Mouse (Mus musculus): ENCODE data around the gene Mcrip1. TPM values are rescaled to one million over a fixed set of nuclear protein-coding genes. Genes with fewer than 3 reads are reported as not detected.
"Not testable (repeated sequence)": the region's sequence is repeated elsewhere in the genome, so short reads cannot be mapped to it uniquely, and the experiment has no call there.

Gene Mcrip1
- polyA plus RNA-seq, 1 experiment from 2014 or later, result 46.9 TPM

DNA sequence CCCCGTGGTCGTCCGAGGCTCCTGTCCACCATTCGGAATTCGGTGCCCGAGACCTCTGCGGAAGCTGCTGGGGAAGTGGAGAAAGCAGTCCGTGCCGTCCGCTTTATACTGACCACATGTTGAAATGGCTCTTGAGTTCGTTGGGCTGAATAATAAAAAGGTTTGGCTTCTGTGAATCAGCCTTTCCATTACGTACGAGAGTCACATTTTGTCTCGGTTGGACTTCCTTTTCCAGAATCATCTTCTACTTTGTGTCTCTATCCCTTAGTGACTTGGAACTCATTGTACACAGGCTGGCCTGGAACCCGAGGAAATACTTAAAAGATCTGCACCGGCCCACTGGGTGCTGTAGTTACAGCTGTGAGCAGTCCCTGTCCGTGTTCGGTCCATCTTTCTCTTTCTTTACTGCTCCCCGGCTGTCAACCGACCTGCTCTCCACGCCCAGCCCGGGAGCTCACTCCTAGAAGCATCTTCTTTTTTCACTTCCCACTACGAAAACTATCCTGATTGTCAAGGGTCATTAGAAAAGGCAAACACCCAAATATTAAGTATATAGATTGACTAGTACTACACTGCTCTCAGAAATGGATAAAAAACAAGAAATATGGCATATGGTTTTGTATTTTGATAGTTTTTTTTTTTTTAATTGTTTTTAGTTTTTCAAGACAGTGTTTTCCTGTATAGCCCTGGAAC is 24.2 kb upstream of the Mcrip1 start:
- peak overlapping the region; percentile 95 for H3K9ac ChIP-seq
- ATAC-seq (ENCODE audit: low read depth) (no peak), DNase-seq (peak; percentile 16)
- peak overlapping the region; percentile 96 for H3K4me3 ChIP-seq (replicated peaks)
- H3K4me1 ChIP-seq (replicated peaks), result peaks cover 75% of the 10 kb centered on the region
- H3K9me3 ChIP-seq (replicated peaks), result no peaks in the 10 kb centered on the region
- under 1% methylated on average over 23 of the region's 23 CpGs for WGBS (ENCODE audit: insufficient replicate concordance)
- peak overlapping the region; percentile 93 for H3K4me2 ChIP-seq
- H3K36me3 ChIP-seq, result peaks cover 41% of the 10 kb centered on the region
- peak overlapping the region; percentile 90 for H3K27ac ChIP-seq
- no peaks in the 10 kb centered on the region for H3K27me3 ChIP-seq

DNA sequence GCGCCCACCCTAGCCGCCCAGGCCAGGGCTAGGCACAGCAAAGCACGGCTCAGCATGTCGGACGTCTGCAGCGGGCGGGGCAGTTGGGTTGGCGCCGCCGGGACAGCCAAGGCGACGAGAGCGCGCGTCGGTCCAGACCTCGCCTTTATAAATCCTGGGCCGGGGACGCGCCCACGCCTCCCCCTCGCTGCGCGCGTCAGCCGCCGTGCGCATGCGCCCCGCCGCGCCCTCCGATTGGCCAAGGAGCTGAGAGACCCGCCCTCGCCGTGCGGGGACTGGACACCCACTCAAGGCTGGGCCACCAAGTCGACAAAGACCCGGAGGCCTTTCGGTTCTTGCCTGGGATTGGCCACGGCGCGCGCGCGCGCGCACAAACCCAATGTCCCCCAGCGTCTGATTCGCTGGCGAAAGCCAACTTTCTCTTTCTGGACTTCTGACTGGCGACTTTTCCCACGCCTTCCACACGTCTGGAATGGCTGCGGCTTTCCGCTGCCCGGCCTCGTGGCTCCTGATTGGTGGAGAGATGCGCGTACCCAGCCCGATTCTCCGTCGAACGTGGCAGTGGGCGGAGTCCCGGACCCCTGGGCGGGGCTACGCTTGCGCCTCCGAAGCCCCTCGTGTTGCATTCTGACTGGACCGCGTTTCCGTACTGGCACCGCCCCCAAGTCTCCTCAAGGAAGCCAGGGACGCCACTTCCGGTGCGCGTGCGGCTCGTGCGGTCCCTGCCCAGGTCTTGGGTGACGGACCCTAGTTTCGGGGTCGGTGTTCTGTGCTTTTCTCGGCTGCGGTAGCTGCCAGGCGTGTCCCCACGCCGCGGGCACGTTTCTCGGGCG is 23.4 kb upstream of the Mcrip1 start, which contains the start of gene P4hb:
P4hb (minus strand) TSS at position 502 of the 833 bp plus-strand sequence.
- H3K27me3 ChIP-seq, result no peaks in the 10 kb centered on the region
- H3K36me3 ChIP-seq, result peaks cover 41% of the 10 kb centered on the region
- peaks cover 75% of the 10 kb centered on the region for H3K4me1 ChIP-seq (replicated peaks)
- peak within 1 kb of the TSS; percentile 96 for H3K4me3 ChIP-seq (replicated peaks)
- H3K9ac ChIP-seq, result peak within 1 kb of the TSS; percentile 95
- peak within 1 kb of the TSS; percentile 93 for H3K4me2 ChIP-seq
- peak; percentile 93 for ATAC-seq (ENCODE audit: low read depth)
- DNase-seq, result peak; percentile 99
- WGBS (ENCODE audit: insufficient replicate concordance), result under 1% methylated on average over 94 of the region's 94 CpGs
- peak within 1 kb of the TSS; percentile 90 for H3K27ac ChIP-seq
- no peaks in the 10 kb centered on the region for H3K9me3 ChIP-seq (replicated peaks)

DNA sequence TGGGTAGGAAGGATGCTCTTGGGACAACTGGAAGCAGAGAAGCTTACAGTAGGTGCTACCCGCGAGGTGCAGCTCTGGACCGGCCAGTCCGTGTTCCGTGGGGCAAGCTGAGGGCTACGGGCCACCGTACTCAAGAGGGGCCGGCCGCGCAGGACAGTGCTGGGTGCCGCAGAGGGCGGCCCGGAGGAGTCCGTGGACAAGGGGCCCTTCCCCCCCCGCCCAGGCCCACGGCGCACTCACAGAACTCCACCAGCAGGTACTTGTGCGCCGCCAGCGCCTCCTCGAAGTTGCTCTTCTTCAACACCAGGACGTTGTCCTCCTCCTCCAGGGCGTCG is 22.9 kb upstream of the Mcrip1 start:
- H3K4me3 ChIP-seq (replicated peaks), result peak overlapping the region; percentile 96
- H3K9ac ChIP-seq, result peak overlapping the region; percentile 95
- peak overlapping the region; percentile 90 for H3K27ac ChIP-seq
- no peaks in the 10 kb centered on the region for H3K27me3 ChIP-seq
- peak overlapping the region; percentile 93 for H3K4me2 ChIP-seq
- H3K9me3 ChIP-seq (replicated peaks), result no peaks in the 10 kb centered on the region
- DNase-seq, result no peak
- 0% methylated on average over 22 of the region's 24 CpGs for WGBS (ENCODE audit: insufficient replicate concordance)
- peaks cover 41% of the 10 kb centered on the region for H3K36me3 ChIP-seq
- peak; percentile 2 for ATAC-seq (ENCODE audit: low read depth)
- H3K4me1 ChIP-seq (replicated peaks), result peaks cover 73% of the 10 kb centered on the region

DNA sequence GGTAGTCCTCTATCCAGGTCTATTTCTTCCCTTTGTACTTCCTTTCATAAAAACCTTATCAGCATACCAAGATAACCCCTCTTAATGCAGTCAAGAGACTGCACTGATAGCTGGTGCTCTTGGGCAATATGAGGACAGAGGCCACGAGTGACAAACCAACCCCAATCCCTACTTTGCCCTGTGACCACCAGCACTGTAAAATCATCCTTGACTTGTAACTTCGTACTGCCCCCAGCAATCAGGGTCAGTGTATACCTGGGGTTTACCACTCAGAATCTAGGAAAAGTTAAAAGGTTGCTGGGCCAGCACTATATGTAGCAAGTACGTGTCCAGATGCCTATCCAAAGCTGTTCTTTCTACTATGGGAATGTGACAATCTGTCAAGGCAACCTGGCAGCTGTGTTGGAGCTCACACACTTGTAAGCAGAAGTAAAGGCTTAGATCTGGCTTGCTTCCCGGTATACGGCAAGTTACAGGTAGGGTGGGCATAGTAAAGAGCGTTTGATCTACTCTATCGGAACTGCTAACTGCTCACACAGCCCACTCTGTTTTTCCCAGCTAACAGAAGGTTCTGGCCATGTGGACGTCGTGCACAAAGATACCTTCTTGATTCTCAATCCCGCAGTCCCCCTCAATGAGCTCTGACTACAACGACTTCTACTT is 22.4 kb upstream of the Mcrip1 start:
- 4% methylated on average over 11 of the region's 11 CpGs for WGBS (ENCODE audit: insufficient replicate concordance)
- DNase-seq (no peak), ATAC-seq (ENCODE audit: low read depth) (no peak)
- Histone ChIP-seq H3K4me2 (peak overlapping the region; percentile 93), H3K27ac (peak overlapping the region; percentile 90), H3K9me3 (replicated peaks) (no peaks in the 10 kb centered on the region), H3K4me1 (replicated peaks) (peaks cover 73% of the 10 kb centered on the region), H3K27me3 (no peaks in the 10 kb centered on the region), H3K36me3 (peaks cover 42% of the 10 kb centered on the region), H3K9ac (peak overlapping the region; percentile 95), H3K4me3 (replicated peaks) (peak overlapping the region; percentile 96)

DNA sequence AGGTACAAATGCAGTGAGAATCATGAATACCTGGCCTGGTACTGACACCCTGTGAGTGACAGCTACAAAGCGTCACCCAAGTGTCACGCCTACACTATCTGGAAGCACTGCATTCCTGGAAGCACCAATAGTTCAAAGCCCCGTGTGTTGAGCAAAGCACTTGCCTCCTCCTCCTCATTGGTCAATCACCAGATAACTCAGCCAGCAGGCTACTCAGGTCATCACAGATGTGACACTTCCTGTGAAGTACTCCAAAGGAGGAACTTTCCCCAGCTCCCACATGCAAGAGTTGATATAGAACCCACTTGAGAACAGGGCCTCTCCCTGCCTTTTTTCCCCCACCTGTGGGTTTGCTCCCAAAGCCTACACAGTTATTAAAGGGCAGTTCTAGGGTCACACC is 21.6 kb upstream of the Mcrip1 start:
- Histone ChIP-seq H3K9me3 (replicated peaks) (no peaks in the 10 kb centered on the region), H3K4me3 (replicated peaks) (peak overlapping the region; percentile 96), H3K27me3 (no peaks in the 10 kb centered on the region), H3K4me2 (peak overlapping the region; percentile 93), H3K27ac (peak overlapping the region; percentile 90), H3K36me3 (peaks cover 50% of the 10 kb centered on the region), H3K9ac (peak overlapping the region; percentile 95), H3K4me1 (replicated peaks) (peaks cover 69% of the 10 kb centered on the region)
- WGBS (ENCODE audit: insufficient replicate concordance), result 34% methylated on average over 3 of the region's 3 CpGs
- DNase-seq (no peak), ATAC-seq (ENCODE audit: low read depth) (no peak)

DNA sequence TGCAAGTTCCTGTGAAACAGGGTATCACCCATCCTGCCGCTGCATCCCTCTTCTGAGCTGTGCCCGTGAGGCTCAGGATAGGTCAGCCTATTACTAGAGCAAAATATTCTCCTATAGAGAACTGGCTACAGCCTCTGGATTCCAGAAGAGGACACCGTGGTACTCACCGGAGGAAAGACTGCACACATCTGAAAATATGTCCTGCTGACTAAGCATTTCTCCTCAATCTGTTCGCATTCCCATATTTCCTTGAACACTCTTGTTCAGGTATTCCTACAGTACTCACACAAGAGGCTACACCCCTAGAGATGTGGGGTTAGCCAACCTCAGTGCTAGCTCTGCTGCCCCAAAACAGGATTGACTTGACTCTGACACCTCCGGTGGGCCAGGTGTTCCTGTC is 18.8 kb upstream of the Mcrip1 start:
- no peak overlapping the region for H3K27ac ChIP-seq
- DNase-seq (no peak), ATAC-seq (ENCODE audit: low read depth) (no peak)
- H3K4me2 ChIP-seq, result no peak overlapping the region
- WGBS (ENCODE audit: insufficient replicate concordance), result 88% methylated on average over 6 of the region's 6 CpGs
- H3K36me3 ChIP-seq, result peaks cover 77% of the 10 kb centered on the region
- no peak overlapping the region for H3K4me3 ChIP-seq (replicated peaks)
- no peak overlapping the region for H3K9ac ChIP-seq
- peaks cover 49% of the 10 kb centered on the region for H3K4me1 ChIP-seq (replicated peaks)
- H3K9me3 ChIP-seq (replicated peaks), result no peaks in the 10 kb centered on the region
- H3K27me3 ChIP-seq, result no peaks in the 10 kb centered on the region

DNA sequence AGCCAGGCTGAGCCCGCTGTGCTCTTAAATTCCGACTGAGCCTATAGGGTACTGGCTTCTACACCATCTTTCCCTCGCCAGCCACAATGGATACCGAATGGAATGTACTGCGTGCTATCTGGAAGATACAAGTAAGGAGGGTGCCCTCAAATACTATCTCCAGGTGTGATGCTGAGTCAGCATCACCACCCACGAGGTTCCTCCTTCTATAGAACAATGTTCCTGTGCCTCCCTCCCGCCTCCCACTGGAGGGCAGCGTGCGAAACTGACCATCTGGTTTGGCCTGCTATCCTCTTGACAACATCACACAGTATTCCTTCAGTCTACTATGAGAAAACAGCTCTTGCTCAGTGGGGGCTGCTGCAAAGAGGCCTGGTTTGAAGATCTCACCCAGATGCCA is 15.6 kb upstream of the Mcrip1 start:
- WGBS (ENCODE audit: insufficient replicate concordance), result 82% methylated on average over 9 of the region's 9 CpGs
- Histone ChIP-seq H3K4me2 (no peak overlapping the region), H3K27me3 (no peaks in the 10 kb centered on the region), H3K27ac (no peak overlapping the region), H3K36me3 (peaks cover 95% of the 10 kb centered on the region), H3K4me1 (replicated peaks) (peaks cover 25% of the 10 kb centered on the region), H3K9me3 (replicated peaks) (no peaks in the 10 kb centered on the region), H3K9ac (no peak overlapping the region), H3K4me3 (replicated peaks) (no peak overlapping the region)
- DNase-seq, result no peak
- no peak for ATAC-seq (ENCODE audit: low read depth)

DNA sequence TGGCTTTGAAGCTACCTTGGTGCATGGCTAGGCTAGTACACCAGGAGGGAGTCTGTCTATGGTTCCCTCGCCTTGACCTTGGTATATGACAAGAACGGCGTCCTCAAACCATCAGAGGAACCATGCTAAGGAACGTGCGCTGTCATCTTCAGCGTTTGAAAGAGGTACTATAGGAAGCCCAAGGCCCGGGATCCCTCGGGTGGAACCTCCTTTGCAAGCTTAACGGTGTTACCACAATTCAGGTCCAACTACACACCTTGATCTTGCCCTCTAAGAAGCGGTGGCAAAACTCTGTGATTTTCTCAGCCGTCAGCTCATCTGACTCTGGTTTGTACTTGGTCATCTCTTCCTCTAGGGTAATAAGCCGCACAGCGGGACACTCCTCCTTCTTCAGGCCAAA is 13.4 kb upstream of the Mcrip1 start:
- Histone ChIP-seq H3K27ac (no peak overlapping the region), H3K27me3 (no peaks in the 10 kb centered on the region), H3K36me3 (peaks cover 87% of the 10 kb centered on the region)

DNA sequence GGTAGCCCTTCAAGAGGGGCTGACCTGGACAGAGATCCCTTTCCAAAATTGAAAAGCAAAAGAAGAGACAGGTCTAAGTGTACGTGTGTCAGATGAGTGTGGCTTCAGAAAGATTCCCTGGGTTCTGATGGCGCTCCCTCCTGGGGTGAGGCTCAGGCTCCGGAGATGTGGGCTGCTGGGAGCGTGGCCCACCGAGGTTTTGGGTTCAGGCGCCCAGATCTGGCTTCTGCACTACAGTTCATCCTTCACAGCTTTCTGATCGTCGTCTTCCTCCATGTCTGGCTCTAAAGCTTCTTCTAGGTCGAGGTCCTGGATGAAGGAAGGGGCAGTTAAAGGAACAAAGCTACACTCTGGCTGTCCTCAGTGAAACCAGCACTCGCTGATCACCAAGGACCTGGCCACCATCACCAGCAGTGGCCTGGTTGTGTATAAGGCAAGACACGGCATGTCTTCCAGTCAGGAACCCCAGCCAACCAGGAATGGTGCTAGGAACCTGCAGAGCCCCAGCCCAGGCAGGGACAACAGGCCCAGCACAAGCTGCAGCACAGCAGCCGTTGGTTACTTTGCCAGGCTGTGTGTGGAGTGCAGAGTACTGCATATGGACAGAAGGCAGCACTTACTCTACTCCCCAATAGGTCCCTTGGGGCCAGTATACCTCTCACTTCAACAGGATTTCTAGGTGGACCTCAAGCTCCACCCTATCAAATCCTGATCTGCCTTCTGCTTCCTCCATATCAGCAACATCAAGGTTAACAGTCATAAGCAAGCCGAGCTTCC is 11.6 kb upstream of the Mcrip1 start:
- H3K4me2 ChIP-seq, result no peak overlapping the region
- DNase-seq, result no peak
- H3K9me3 ChIP-seq (replicated peaks), result no peaks in the 10 kb centered on the region
- 80% methylated on average over 13 of the region's 13 CpGs for WGBS (ENCODE audit: insufficient replicate concordance)
- no peak overlapping the region for H3K27ac ChIP-seq
- ATAC-seq (ENCODE audit: low read depth), result no peak
- no peaks in the 10 kb centered on the region for H3K4me1 ChIP-seq (replicated peaks)
- no peak overlapping the region for H3K9ac ChIP-seq
- no peak overlapping the region for H3K4me3 ChIP-seq (replicated peaks)
- no peaks in the 10 kb centered on the region for H3K27me3 ChIP-seq
- peaks cover 69% of the 10 kb centered on the region for H3K36me3 ChIP-seq

More for the DNA sequence above, 13.4 kb upstream of the Mcrip1 start:
- DNase-seq (no peak), ATAC-seq (ENCODE audit: low read depth) (no peak)
- H3K9me3 ChIP-seq (replicated peaks), result no peaks in the 10 kb centered on the region
- H3K4me2 ChIP-seq, result no peak overlapping the region
- no peak overlapping the region for H3K9ac ChIP-seq
- H3K4me3 ChIP-seq (replicated peaks), result no peak overlapping the region
- 87% methylated on average over 13 of the region's 13 CpGs for WGBS (ENCODE audit: insufficient replicate concordance)
- peaks cover 12% of the 10 kb centered on the region; the same call in 1 of the 2 replicates for H3K4me1 ChIP-seq (replicated peaks)

DNA sequence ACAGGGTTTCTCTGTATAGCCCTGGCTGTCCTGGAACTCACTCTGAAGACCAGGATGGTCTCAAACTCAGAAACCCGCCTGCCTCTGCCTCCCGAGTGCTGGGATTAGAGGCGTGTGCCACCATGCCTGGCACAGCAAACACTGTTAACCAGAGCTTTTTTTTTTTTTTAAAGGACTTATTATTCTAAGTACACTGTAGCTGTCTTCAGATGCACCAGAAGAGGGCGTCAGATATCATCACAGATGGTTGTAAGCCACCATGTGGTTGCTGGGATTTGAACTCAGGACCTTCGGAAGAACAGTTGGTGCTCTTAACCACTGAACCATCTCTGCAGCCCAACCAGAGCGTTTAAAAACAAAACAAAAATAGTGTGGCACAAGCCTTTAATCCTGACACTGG is 9.3 kb upstream of the Mcrip1 start:
- not testable (repeated sequence) for H3K4me1 ChIP-seq (replicated peaks); ATAC-seq (ENCODE audit: low read depth); H3K4me3 ChIP-seq (replicated peaks); H3K27me3 ChIP-seq; DNase-seq; H3K9ac ChIP-seq; H3K4me2 ChIP-seq; H3K27ac ChIP-seq; H3K9me3 ChIP-seq (replicated peaks)
- WGBS (ENCODE audit: insufficient replicate concordance), result 75% methylated on average over 6 of the region's 6 CpGs
- peaks cover 47% of the 10 kb centered on the region for H3K36me3 ChIP-seq

DNA sequence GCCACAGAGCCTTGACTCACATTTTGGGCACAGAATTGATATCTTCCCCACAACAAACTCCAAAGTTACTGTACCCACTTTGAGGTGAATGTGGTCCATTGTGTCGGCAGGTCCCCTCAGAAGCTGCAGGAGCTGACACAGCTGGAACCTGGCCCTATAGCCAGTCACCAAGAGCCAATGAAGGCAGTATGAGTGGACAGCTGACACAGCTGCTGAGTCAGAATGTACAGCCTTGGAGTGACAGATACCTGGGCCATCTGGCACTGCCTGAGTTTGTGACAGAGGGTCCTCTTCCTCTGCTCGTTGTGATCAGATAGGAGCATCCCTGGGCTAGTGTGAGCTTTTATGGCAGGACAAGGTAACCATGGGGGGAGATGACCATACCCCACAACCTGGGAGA is 5.7 kb upstream of the Mcrip1 start:
- Histone ChIP-seq H3K36me3 (peaks cover 12% of the 10 kb centered on the region), H3K27me3 (no peaks in the 10 kb centered on the region), H3K4me1 (replicated peaks) (peaks cover 4% of the 10 kb centered on the region), H3K4me3 (replicated peaks) (no peak overlapping the region), H3K9me3 (replicated peaks) (no peaks in the 10 kb centered on the region), H3K4me2 (no peak overlapping the region), H3K27ac (no peak overlapping the region), H3K9ac (no peak overlapping the region)
- DNase-seq (no peak), ATAC-seq (ENCODE audit: low read depth) (no peak)
- WGBS (ENCODE audit: insufficient replicate concordance), result 29% methylated on average over 2 of the region's 2 CpGs

Measured in liver, embryonic 13.5 days (tissue).